Mouse (Mus musculus): ENCODE data around the gene Kmt2e. TPM values are rescaled to one million over a fixed set of nuclear protein-coding genes. Genes with fewer than 3 reads are reported as not detected.

Gene Kmt2e
- polyA plus RNA-seq, 1 experiment from 2014 or later, result 62.5 TPM

DNA sequence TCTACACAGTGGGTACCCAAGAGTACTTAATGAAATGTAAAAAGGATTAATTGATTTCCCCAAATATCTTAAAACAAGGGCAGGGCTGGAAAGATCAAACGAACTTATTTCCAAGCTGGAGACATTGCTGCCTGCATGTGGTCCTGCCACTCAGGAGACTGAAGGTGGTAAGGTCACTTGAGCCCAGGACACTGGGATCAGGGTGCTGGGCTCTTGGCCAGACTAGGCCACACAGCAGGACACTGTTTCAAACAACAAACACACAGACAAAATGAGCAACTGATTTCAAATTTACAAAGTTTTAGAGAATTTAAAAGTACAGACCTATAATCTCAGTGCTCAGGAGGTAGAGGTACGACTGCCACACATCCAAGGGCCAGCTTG lies 23.5 kb upstream of the Kmt2e start:
- Histone ChIP-seq H3K9ac (no peak overlapping the region), H3K4me1 (replicated peaks) (peaks cover 69% of the 10 kb centered on the region), H3K4me2 (no peak overlapping the region), H3K4me3 (no peak overlapping the region), H3K27ac (peak overlapping the region; percentile 78), H3K36me3 (0 out of 2 replicates have a peak, but pooled peaks cover 6% of the 10 kb centered on the region), H3K27me3 (no peaks in the 10 kb centered on the region), H3K9me3 (replicated peaks) (no peaks in the 10 kb centered on the region)
- WGBS, result 67% methylated on average over 2 of the region's 2 CpGs
- ATAC-seq (replicated peaks; ENCODE audit: insufficient number of reproducible peaks, insufficient read depth, low FRiP score, low read depth), result no peak

DNA sequence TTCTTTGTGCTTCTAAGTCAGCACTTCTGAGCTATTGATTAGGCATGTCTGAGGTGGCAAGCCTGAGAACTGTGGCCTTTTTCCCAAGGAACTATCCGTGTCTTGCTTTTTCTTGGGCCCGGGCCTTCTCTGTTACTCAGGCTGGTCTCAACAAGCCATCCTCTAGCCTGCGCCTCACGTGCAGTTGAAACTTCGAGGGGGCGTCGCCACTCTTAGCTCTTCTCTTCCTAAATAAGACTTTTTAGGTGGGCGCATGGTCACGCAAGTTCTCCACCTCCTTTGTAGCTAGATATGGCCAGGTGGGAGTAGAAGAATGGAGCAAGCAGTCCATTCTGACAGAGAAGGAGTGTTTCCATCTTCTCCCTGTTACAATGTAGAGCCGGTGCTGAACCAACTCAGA lies 22.6 kb upstream of the Kmt2e start:
- H3K27me3 ChIP-seq, result no peaks in the 10 kb centered on the region
- peaks cover 74% of the 10 kb centered on the region for H3K4me1 ChIP-seq (replicated peaks)
- no peaks in the 10 kb centered on the region for H3K9me3 ChIP-seq (replicated peaks)
- H3K9ac ChIP-seq, result no peak overlapping the region
- no peak for ATAC-seq (replicated peaks; ENCODE audit: insufficient number of reproducible peaks, insufficient read depth, low FRiP score, low read depth)
- H3K36me3 ChIP-seq, result 0 out of 2 replicates have a peak, but pooled peaks cover 6% of the 10 kb centered on the region
- WGBS, result 86% methylated on average over 10 of the region's 10 CpGs
- H3K4me3 ChIP-seq, result no peak overlapping the region
- no peak overlapping the region for H3K4me2 ChIP-seq
- H3K27ac ChIP-seq, result no peak overlapping the region

DNA sequence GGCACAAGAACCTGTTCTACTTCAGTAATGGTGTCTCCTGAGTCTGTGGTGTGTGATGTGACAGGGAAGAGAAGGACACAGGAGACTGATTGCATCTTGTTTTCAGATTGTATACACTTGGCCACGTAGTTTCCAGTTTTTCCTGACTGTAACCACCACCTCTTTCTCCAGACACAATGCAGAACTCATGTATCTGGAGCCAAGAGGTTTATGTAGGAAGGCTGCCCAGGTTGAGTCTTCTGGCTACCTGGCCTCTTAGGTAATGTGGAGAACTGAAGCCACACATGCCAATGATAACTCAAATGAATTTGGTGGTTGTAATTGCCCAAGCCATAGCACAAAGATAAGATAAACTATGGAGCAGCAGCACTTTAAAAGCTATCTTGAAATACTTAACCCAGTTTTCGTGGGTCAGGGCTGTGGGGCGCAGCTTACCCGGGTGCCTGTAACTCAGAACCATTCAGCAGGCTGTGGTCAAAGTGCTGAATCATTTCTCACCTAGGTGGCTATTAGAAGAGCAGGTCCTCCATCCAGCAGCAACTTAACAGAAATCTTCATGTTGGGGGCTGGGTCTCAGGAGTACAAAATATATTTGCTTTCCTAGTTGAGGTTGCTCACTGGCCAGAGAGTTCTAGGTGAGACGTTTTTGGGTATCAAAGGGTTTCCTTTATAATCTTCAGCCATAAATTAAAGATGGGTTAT lies 21.8 kb upstream of the Kmt2e start:
- WGBS, result 52% methylated on average over 5 of the region's 5 CpGs
- Histone ChIP-seq H3K4me1 (replicated peaks) (peaks cover 79% of the 10 kb centered on the region), H3K27ac (no peak overlapping the region), H3K4me2 (no peak overlapping the region), H3K4me3 (no peak overlapping the region), H3K9ac (no peak overlapping the region), H3K36me3 (0 out of 2 replicates have a peak, but pooled peaks cover 6% of the 10 kb centered on the region), H3K27me3 (no peaks in the 10 kb centered on the region), H3K9me3 (replicated peaks) (no peaks in the 10 kb centered on the region)
- ATAC-seq (replicated peaks; ENCODE audit: insufficient number of reproducible peaks, insufficient read depth, low FRiP score, low read depth), result no peak

GRCm38 (mm10) chr5:23413058-23413457 lies 21.2 kb upstream of the Kmt2e start:
- Histone ChIP-seq H3K9ac (no peak overlapping the region), H3K27ac (peak overlapping the region; percentile 8; the same call in 1 of the 2 replicates), H3K4me2 (no peak overlapping the region), H3K27me3 (no peaks in the 10 kb centered on the region), H3K4me1 (replicated peaks) (peaks cover 83% of the 10 kb centered on the region), H3K4me3 (no peak overlapping the region), H3K9me3 (replicated peaks) (no peaks in the 10 kb centered on the region), H3K36me3 (0 out of 2 replicates have a peak, but pooled peaks cover 6% of the 10 kb centered on the region)
- no peak for ATAC-seq (replicated peaks; ENCODE audit: insufficient number of reproducible peaks, insufficient read depth, low FRiP score, low read depth)
- WGBS, result 69% methylated on average over 4 of the region's 4 CpGs

- Histone ChIP-seq H3K27me3 (no peaks in the 10 kb centered on the region), H3K9ac (no peak overlapping the region), H3K4me1 (replicated peaks) (peaks cover 81% of the 10 kb centered on the region), H3K27ac (peak overlapping the region; percentile 48), H3K9me3 (replicated peaks) (no peaks in the 10 kb centered on the region), H3K4me3 (no peak overlapping the region), H3K4me2 (no peak overlapping the region), H3K36me3 (0 out of 2 replicates have a peak, but pooled peaks cover 6% of the 10 kb centered on the region)
- no peak for ATAC-seq (replicated peaks; ENCODE audit: insufficient number of reproducible peaks, insufficient read depth, low FRiP score, low read depth)
- 58% methylated on average over 12 of the region's 12 CpGs for WGBS
These were observed 20.4 kb upstream of the Kmt2e start for GRCm38 (mm10) chr5:23413575-23414470.

DNA sequence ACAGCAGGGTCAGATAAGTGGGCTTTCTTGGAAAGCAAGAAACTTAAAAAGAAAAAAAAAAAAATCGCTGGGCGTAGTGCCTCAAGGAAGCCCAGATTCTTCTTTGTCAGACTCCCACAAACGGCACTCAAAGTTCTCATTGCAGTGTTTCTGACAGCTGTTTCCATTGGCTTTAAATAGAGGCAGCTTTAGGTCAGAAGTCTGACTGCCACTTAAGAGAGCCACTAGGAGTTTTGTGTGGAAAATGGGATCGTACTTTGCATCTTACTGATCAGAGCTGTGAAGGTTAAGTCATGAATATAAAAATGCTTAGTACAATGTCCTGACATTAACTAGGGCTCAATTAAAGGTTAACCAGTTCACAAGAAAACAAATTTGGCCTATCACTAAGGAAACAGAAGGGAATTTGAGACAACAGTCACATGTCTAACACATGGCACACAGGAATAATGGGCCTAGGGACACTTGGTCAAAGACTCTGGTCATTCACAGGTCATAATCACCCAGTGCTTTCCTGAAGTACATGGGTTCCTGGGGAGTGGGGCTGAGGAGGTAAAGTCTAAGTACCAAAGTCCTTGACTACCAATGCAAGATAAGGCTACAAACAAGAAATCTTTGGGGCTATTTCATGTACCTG lies 19.6 kb upstream of the Kmt2e start:
- Histone ChIP-seq H3K27me3 (no peaks in the 10 kb centered on the region), H3K4me3 (no peak overlapping the region), H3K9me3 (replicated peaks) (no peaks in the 10 kb centered on the region), H3K36me3 (0 out of 2 replicates have a peak, but pooled peaks cover 6% of the 10 kb centered on the region), H3K27ac (peak overlapping the region; percentile 48), H3K4me1 (replicated peaks) (peaks cover 86% of the 10 kb centered on the region), H3K4me2 (no peak overlapping the region), H3K9ac (no peak overlapping the region)
- no peak for ATAC-seq (replicated peaks; ENCODE audit: insufficient number of reproducible peaks, insufficient read depth, low FRiP score, low read depth)
- WGBS, result 36% methylated on average over 4 of the region's 4 CpGs

DNA sequence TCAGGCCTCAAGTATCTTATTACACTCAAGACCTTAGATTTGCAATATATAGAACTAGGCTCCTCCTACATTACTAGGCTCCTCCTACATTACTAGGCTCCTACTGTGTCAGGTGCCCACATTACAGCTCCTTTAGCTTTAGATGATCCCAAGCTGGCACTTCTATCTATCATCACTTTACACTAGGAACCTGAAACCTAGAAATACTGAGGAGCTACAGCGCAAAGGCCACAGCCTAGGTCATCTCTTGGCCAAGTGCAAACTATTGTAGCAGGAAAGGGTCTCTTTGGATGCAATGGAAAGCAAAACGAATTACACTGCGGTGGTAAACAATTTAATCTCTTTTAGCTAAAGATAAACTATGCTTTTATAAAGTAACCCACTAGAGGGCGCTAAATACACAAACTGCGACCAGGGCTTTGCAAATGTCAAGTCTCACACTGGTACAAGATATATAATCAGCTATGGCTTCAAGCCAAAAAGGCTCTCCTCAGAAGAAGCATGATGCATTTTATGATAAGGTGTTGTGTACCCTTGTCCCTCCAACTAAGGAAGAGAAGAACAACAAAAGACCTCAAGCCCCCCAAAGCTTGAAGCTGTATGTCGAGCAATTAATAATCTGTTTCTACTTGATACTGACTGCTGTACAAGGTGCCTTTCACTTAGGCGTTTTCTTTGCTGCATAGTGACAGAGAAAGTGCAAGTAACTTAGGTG lies 18.5 kb upstream of the Kmt2e start:
- H3K36me3 ChIP-seq, result 0 out of 2 replicates have a peak, but pooled peaks cover 6% of the 10 kb centered on the region
- H3K4me2 ChIP-seq, result peak overlapping the region; percentile 24
- H3K4me3 ChIP-seq, result no peak overlapping the region
- H3K27me3 ChIP-seq, result no peaks in the 10 kb centered on the region
- H3K9ac ChIP-seq, result no peak overlapping the region
- H3K27ac ChIP-seq, result peak overlapping the region; percentile 50
- 16% methylated on average over 7 of the region's 7 CpGs for WGBS
- H3K4me1 ChIP-seq (replicated peaks), result peaks cover 87% of the 10 kb centered on the region
- ATAC-seq (replicated peaks; ENCODE audit: insufficient number of reproducible peaks, insufficient read depth, low FRiP score, low read depth), result no peak
- H3K9me3 ChIP-seq (replicated peaks), result no peaks in the 10 kb centered on the region

DNA sequence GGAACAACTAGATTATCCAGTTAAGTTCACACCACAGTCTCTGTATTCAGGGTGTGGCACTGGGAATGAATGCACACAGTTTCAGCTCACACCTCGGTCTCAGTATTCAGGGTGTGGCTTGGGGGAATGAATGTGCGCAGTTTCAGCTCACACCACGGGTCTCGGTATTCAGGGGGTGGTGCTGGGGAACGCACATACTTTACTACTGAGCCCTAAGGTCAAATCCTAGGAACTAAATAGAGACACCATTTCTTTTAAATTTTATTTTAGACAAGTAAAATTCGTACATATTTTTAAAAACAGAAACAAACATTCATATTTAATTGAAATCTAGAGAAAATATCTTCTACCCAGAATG lies 18.0 kb upstream of the Kmt2e start:
- 0 out of 2 replicates have a peak, but pooled peaks cover 6% of the 10 kb centered on the region for H3K36me3 ChIP-seq
- 35% methylated on average over 6 of the region's 6 CpGs for WGBS
- H3K27ac ChIP-seq, result peak overlapping the region; percentile 50
- H3K9ac ChIP-seq, result no peak overlapping the region
- peak overlapping the region; percentile 4 for H3K4me2 ChIP-seq
- H3K4me1 ChIP-seq (replicated peaks), result peaks cover 84% of the 10 kb centered on the region
- no peak overlapping the region for H3K4me3 ChIP-seq
- H3K27me3 ChIP-seq, result no peaks in the 10 kb centered on the region
- ATAC-seq (replicated peaks; ENCODE audit: insufficient number of reproducible peaks, insufficient read depth, low FRiP score, low read depth), result no peak
- no peaks in the 10 kb centered on the region for H3K9me3 ChIP-seq (replicated peaks)

GRCm38 (mm10) chr5:23417716-23418115 lies 16.5 kb upstream of the Kmt2e start:
- ATAC-seq (replicated peaks; ENCODE audit: insufficient number of reproducible peaks, insufficient read depth, low FRiP score, low read depth), result no peak
- H3K9me3 ChIP-seq (replicated peaks), result no peaks in the 10 kb centered on the region
- WGBS, result 59% methylated on average over 2 of the region's 2 CpGs
- no peaks in the 10 kb centered on the region for H3K27me3 ChIP-seq
- peak overlapping the region; percentile 64 for H3K9ac ChIP-seq
- peak overlapping the region; percentile 89 for H3K27ac ChIP-seq
- H3K4me1 ChIP-seq (replicated peaks), result peaks cover 70% of the 10 kb centered on the region
- H3K4me2 ChIP-seq, result peak overlapping the region; percentile 78
- H3K4me3 ChIP-seq, result peak overlapping the region; percentile 59
- H3K36me3 ChIP-seq, result no peaks in the 10 kb centered on the region

GRCm38 (mm10) chr5:23418147-23418781 lies 16.0 kb upstream of the Kmt2e start:
- peak overlapping the region; percentile 64 for H3K9ac ChIP-seq
- under 1% methylated on average over 40 of the region's 40 CpGs for WGBS
- no peaks in the 10 kb centered on the region for H3K9me3 ChIP-seq (replicated peaks)
- peaks cover 64% of the 10 kb centered on the region for H3K4me1 ChIP-seq (replicated peaks)
- ATAC-seq (replicated peaks; ENCODE audit: insufficient number of reproducible peaks, insufficient read depth, low FRiP score, low read depth), result peak; percentile 87
- peak overlapping the region; percentile 78 for H3K4me2 ChIP-seq
- no peaks in the 10 kb centered on the region for H3K27me3 ChIP-seq
- peak overlapping the region; percentile 59 for H3K4me3 ChIP-seq
- peak overlapping the region; percentile 89 for H3K27ac ChIP-seq
- H3K36me3 ChIP-seq, result peaks cover 4% of the 10 kb centered on the region; the same call in 1 of the 2 replicates

All from heart, embryonic 15.5 days (tissue).